Mouse (Mus musculus) neural tube, embryonic 11.5 days (tissue): ENCODE measurements around the gene Cxcl17. TPM values are rescaled to one million over a fixed set of nuclear protein-coding genes. Genes with fewer than 3 reads are reported as not detected.

ENCODE experiments used
- ATAC-seq: fragments of 200-750 bp; cut with Nextera tagmentation; 2 replicates; pipeline ENCODE4 v1.8.0; 2017; ENCODE audit warnings: moderate number of reproducible peaks, mild to moderate bottlenecking, moderate TSS enrichment, moderate library complexity; ENCODE audit not compliant: insufficient read depth, low FRiP score, low TSS enrichment
- DNase-seq: peaks from one replicate; pipeline ENCODE4 v3.0.0-alpha.2; 2015; ENCODE audit warnings: low spot score
- H3K27ac ChIP-seq: fragments of 300-500 bp; sonication (generic); 2 replicates; pipeline ENCODE4 v1.5.1; 2014; ENCODE audit warnings: low read depth, mild to moderate bottlenecking, low read length
- H3K27me3 ChIP-seq: fragments of 300-500 bp; sonication (generic); 2 replicates; pipeline ENCODE4 v1.6.1; 2014; ENCODE audit warnings: mild to moderate bottlenecking, low read length, mixed read lengths; ENCODE audit not compliant: control insufficient read depth, insufficient read depth
- H3K36me3 ChIP-seq: fragments of 300-500 bp; sonication (generic); 2 replicates; pipeline ENCODE4 v1.6.1; 2014; ENCODE audit warnings: mild to moderate bottlenecking, low read length, moderate library complexity, mixed read lengths; ENCODE audit not compliant: control insufficient read depth, insufficient read depth
- H3K4me1 ChIP-seq: fragments of 300-500 bp; sonication (generic); 2 replicates; pipeline ENCODE4 v1.6.1; 2014; ENCODE audit warnings: low read length, mixed read lengths; ENCODE audit not compliant: control insufficient read depth, insufficient read depth
- H3K4me2 ChIP-seq: fragments of 300-500 bp; sonication (generic); 2 replicates; pipeline ENCODE4 v1.6.1; 2014; ENCODE audit warnings: low read depth, mild to moderate bottlenecking, moderate library complexity
- H3K4me3 ChIP-seq: fragments of 300-500 bp; sonication (generic); 2 replicates; pipeline ENCODE4 v1.5.1; 2014; ENCODE audit warnings: low read depth, low read length
- H3K9ac ChIP-seq: fragments of 300-500 bp; sonication (generic); 2 replicates; pipeline ENCODE4 v1.6.1; 2014; ENCODE audit warnings: mild to moderate bottlenecking, low read length
- H3K9me3 ChIP-seq: fragments of 300-500 bp; sonication (generic); 2 replicates; pipeline ENCODE4 v1.6.1; 2016; ENCODE audit warnings: low read length; ENCODE audit not compliant: control insufficient read depth
- WGBS: fragments of 180-500 bp; shearing (Covaris S2); extraction: QIAGEN DNeasy Blood & Tissue Kit; methylation state at CpG from one replicate; pipeline ENCODE4 v1.1.7; 2014; 5-methylcytosine and 5-hydroxymethylcytosine counted together
- polyA plus RNA-seq: library from polyadenylated mRNA; unstranded; fragments of >200 nt; fragmentation: Nextera tagmentation; extraction: Ambion mirVana; gene quantifications from 2 replicates; pipeline ENCODE4 v1.2.1, GENCODE M21; 2014

The Cxcl17 gene
- polyA plus RNA-seq, 1 experiment from 2014 or later: not detected

DNA sequence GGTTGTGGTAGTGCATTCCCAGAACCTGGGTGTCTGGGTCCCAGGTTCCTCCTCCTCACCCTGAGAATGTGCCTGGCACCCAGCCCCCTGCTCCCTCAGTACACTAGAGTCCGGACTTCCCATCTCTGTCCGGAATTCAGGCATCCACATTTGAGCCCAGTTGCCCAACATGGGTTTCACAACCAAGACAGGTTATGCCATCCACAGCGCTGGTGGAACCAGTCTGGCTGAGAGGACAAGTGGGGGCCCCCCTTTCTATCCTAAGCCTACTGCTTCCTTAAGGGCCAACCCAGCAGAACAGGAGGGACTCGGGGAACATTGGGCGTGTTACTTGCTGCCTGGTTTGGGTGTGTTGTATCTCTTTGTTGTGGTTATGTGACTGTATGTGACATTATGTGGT is 40.2 kb downstream of the Cxcl17 start:
- Histone ChIP-seq H3K4me3 (no peak overlapping the region), H3K27ac (no peak overlapping the region), H3K4me1 (no peaks in the 10 kb centered on the region), H3K36me3 (no peaks in the 10 kb centered on the region), H3K4me2 (no peak overlapping the region), H3K9me3 (no peaks in the 10 kb centered on the region), H3K27me3 (peaks cover 26% of the 10 kb centered on the region), H3K9ac (no peak overlapping the region)
- ATAC-seq (no peak), DNase-seq (no peak)
- 90% methylated on average over 5 of the region's 5 CpGs for WGBS

GRCm38 (mm10) chr7:25369058-25369749 is 43.5 kb downstream of the Cxcl17 start, which contains the start of gene Cnfn:
Gene Cnfn (minus strand): TSS chr7:25369724.
- peaks cover 8% of the 10 kb centered on the region for H3K4me1 ChIP-seq
- no peak within 1 kb of the TSS for H3K27ac ChIP-seq
- no peak within 1 kb of the TSS for H3K4me3 ChIP-seq
- no peak within 1 kb of the TSS for H3K4me2 ChIP-seq
- ATAC-seq (no peak), DNase-seq (no peak)
- no peak within 1 kb of the TSS for H3K9ac ChIP-seq
- H3K27me3 ChIP-seq: peaks cover 39% of the 10 kb centered on the region
- H3K9me3 ChIP-seq: no peaks in the 10 kb centered on the region
- H3K36me3 ChIP-seq: peaks cover 2% of the 10 kb centered on the region; the same call in 1 of the 2 replicates
- WGBS: 56% methylated on average over 12 of the region's 12 CpGs

GRCm38 (mm10) chr7:25368333-25368732 is 44.4 kb downstream of the Cxcl17 start:
- DNase-seq (no peak), ATAC-seq (no peak)
- no peaks in the 10 kb centered on the region for H3K9me3 ChIP-seq
- peaks cover 8% of the 10 kb centered on the region for H3K4me1 ChIP-seq
- H3K4me2 ChIP-seq: no peak overlapping the region
- 23% methylated on average over 11 of the region's 12 CpGs for WGBS
- peaks cover 3% of the 10 kb centered on the region; the same call in 1 of the 2 replicates for H3K36me3 ChIP-seq
- no peak overlapping the region for H3K4me3 ChIP-seq
- peaks cover 39% of the 10 kb centered on the region for H3K27me3 ChIP-seq
- H3K9ac ChIP-seq: no peak overlapping the region
- no peak overlapping the region for H3K27ac ChIP-seq

DNA sequence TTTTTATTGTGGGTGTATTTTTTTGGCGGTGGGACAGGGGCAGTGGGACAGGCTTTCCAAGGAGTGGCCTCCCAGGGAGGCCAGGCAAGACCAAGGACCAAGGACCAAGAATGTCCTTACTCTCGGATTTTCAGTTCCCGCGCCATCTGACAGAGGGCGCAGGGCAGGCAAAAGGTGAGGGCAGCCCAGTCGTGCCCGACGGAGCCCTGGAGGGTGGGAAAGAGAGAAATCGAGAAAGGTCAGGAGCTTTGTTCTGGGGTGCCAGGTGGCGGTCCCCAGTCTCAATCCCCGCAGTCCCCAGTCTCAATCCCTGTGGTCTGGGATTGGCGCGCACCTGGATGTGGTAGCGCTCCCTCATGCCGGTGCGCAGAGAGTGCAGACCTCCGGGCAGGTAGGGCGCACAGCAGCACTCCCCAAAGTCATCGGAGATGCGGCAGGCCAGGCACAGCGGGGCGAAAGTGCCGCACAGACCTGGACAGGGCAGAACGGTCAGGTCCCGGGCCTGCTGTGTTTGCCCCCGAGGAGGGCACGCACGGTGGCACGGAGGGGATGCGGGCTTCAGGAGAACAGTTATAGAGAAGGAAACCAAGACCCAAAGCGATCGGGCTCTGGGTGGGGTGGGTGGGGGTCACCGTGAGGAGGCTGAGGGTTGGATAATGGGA is 44.9 kb downstream of the Cxcl17 start:
- H3K4me3 ChIP-seq: no peak overlapping the region
- DNase-seq: no peak
- no peak overlapping the region for H3K4me2 ChIP-seq
- no peak overlapping the region for H3K27ac ChIP-seq
- 3% methylated on average over 33 of the region's 33 CpGs for WGBS
- no peak overlapping the region for H3K9ac ChIP-seq
- peaks cover 3% of the 10 kb centered on the region; the same call in 1 of the 2 replicates for H3K36me3 ChIP-seq
- ATAC-seq: no peak; the same call in 1 of the 2 replicates
- H3K27me3 ChIP-seq: peaks cover 39% of the 10 kb centered on the region
- peaks cover 8% of the 10 kb centered on the region for H3K4me1 ChIP-seq
- H3K9me3 ChIP-seq: no peaks in the 10 kb centered on the region

DNA sequence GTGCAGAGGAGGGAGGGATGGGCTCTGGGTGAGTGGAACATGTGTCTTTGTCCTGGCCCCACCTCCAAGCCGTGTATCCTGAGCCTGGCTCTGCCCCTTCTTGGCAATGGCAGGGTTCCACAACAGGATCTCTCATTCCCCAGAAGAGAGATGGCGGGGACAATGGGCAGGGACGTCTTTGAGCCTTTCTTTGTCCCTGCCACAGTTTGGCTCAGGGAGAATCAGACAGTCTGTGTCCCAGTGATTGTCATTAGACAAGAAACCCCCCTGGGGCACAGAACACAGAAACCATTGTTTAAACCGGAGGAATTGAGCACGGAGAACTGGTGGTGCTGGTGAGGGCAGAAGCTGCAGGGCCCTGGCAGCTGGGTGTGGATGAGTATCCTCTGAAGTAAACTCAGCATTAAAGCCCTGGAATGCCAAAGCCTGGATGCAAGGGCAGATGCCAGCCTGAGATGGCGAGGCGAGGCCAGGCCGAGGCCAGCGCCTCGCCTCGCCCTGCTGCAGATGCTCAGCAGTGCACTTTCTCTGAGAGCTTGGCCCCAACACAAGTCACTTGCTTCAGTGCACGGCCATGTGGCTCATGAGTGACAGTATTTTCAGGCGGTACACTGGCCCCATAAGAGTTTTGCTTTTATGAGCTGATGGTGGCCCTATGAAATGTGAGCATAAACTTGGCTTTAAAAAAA is 46.6 kb downstream of the Cxcl17 start:
- peaks cover 8% of the 10 kb centered on the region for H3K4me1 ChIP-seq
- H3K27me3 ChIP-seq: peaks cover 39% of the 10 kb centered on the region
- DNase-seq: peak; percentile 51
- H3K27ac ChIP-seq: no peak overlapping the region
- no peak overlapping the region for H3K4me3 ChIP-seq
- 37% methylated on average over 13 of the region's 13 CpGs for WGBS
- peak overlapping the region; percentile 44 for H3K9ac ChIP-seq
- no peaks in the 10 kb centered on the region for H3K9me3 ChIP-seq
- H3K36me3 ChIP-seq: peaks cover 5% of the 10 kb centered on the region
- H3K4me2 ChIP-seq: no peak overlapping the region
- no peak for ATAC-seq

DNA sequence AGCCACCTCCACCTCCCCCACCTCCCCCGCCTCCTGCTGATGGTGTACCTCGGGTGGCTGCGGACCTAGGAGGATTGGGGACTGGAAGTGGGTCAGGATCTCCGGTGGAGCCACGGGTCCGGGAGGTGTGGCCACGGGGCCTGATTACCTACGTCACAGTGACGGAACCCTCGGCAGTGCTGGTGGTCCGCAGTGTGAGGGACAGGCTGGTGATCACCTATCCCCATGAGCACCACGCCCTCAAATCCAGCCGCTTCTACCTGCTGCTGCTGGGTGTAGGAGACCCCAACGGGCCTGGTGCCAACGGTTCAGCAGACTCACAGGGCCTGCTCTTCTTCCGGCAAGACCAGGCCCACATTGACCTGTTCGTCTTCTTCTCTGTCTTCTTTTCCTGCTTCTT is 49.1 kb downstream of the Cxcl17 start:
- ATAC-seq (no peak), DNase-seq (no peak)
- Histone ChIP-seq H3K27me3 (peaks cover 25% of the 10 kb centered on the region), H3K4me2 (no peak overlapping the region), H3K9ac (no peak overlapping the region), H3K27ac (no peak overlapping the region), H3K9me3 (no peaks in the 10 kb centered on the region), H3K4me3 (no peak overlapping the region), H3K4me1 (peaks cover 10% of the 10 kb centered on the region), H3K36me3 (peaks cover 11% of the 10 kb centered on the region)
- WGBS: 95% methylated on average over 17 of the region's 17 CpGs

DNA sequence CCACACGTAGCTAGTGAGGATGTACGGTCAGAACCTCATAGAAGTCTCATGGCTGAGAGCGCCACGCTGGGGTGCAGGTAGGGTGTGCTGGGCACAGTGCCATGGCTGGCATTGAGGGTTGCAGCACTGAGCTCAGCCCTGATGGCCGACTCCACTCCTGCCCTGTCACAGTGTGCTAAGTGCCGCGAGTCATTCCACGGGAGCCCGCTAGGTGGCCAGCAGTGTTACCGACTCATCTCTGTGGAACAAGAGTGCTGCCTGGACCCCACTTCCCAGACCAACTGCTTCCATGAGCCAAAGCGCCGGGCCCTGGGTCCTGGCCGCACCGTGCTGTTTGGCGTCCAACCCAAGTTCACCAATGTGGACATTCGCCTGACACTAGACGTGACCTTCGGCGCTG is 49.5 kb downstream of the Cxcl17 start:
- Histone ChIP-seq H3K4me3 (no peak overlapping the region), H3K27me3 (peaks cover 20% of the 10 kb centered on the region), H3K9ac (no peak overlapping the region), H3K27ac (no peak overlapping the region), H3K4me2 (no peak overlapping the region), H3K4me1 (peaks cover 12% of the 10 kb centered on the region), H3K36me3 (peaks cover 11% of the 10 kb centered on the region), H3K9me3 (no peaks in the 10 kb centered on the region)
- ATAC-seq (no peak), DNase-seq (no peak)
- WGBS: 88% methylated on average over 19 of the region's 19 CpGs

- Histone ChIP-seq H3K4me1 (peaks cover 4% of the 10 kb centered on the region; the same call in 1 of the 2 replicates), H3K4me3 (no peak overlapping the region), H3K27ac (no peak overlapping the region), H3K9ac (no peak overlapping the region), H3K27me3 (no peaks in the 10 kb centered on the region), H3K4me2 (no peak overlapping the region), H3K9me3 (no peaks in the 10 kb centered on the region), H3K36me3 (peaks cover 15% of the 10 kb centered on the region)
- peak; percentile 46 for ATAC-seq
- peak; percentile 48 for DNase-seq
- WGBS: 66% methylated on average over 19 of the region's 19 CpGs
These were observed 53.9 kb downstream of the Cxcl17 start for GRCm38 (mm10) chr7:25358721-25359206.
